Mouse (Mus musculus) embryonic fibroblast, embryonic 13.5 days (primary cell): ENCODE measurements around the gene Chst3. TPM values are rescaled to one million over a fixed set of nuclear protein-coding genes. Genes with fewer than 3 reads are reported as not detected.
"Not testable (repeated sequence)": the region's sequence is repeated elsewhere in the genome, so short reads cannot be mapped to it uniquely, and the experiment has no call there.

ENCODE experiments used
- H3K27ac ChIP-seq: 2 replicates; pipeline ENCODE4 v1.5.1; 2012; ENCODE audit warnings: low read length, control low read depth, inconsistent platforms; ENCODE audit not compliant: insufficient read depth
- H3K4me1 ChIP-seq: 2 replicates; pipeline ENCODE4 v1.6.1; 2011; ENCODE audit warnings: low read length; ENCODE audit not compliant: control insufficient read depth, insufficient read depth
- H3K4me3 ChIP-seq: 2 replicates; pipeline ENCODE4 v1.5.1; 2011; ENCODE audit warnings: mild to moderate bottlenecking, control low read depth, low read length; ENCODE audit not compliant: insufficient read depth
- CTCF ChIP-seq: IDR thresholded peaks from 2 replicates; pipeline ENCODE4 v1.5.1; 2011; ENCODE audit warnings: mild to moderate bottlenecking, control low read depth, low read length, moderate library complexity, borderline replicate concordance; ENCODE audit not compliant: insufficient read depth
- POLR2A ChIP-seq: IDR thresholded peaks from 2 replicates; pipeline ENCODE4 v1.6.1; 2011; ENCODE audit warnings: low read depth, mild to moderate bottlenecking, control low read depth, low read length, moderate library complexity
- polyA plus RNA-seq: library from polyadenylated mRNA; stranded (reverse); fragments of >200 nt; gene quantifications from 2 replicates; pipeline ENCODE4 v1.2.4, GENCODE M21; 2011; ENCODE audit warnings: low read depth; ENCODE audit not compliant: missing spikeins, insufficient read length

The Chst3 gene
- polyA plus RNA-seq, 1 experiment = 0.63 TPM

GRCm38 (mm10) chr10:60174506-60174905, 44.6 kb downstream of the Chst3 start:
- no peak for TF ChIP-seq POLR2A
- TF ChIP-seq CTCF = no peak
- H3K4me3 ChIP-seq = no peak overlapping the region
- H3K4me1 ChIP-seq = no peaks in the 10 kb centered on the region
- H3K27ac ChIP-seq = no peak overlapping the region

GRCm38 (mm10) chr10:60173035-60173434, 46.0 kb downstream of the Chst3 start:
- TF ChIP-seq POLR2A (no peak), CTCF (no peak)
- no peaks in the 10 kb centered on the region for H3K4me1 ChIP-seq
- H3K27ac ChIP-seq = no peak overlapping the region
- no peak overlapping the region for H3K4me3 ChIP-seq

GRCm38 (mm10) chr10:60172306-60172705, 46.8 kb downstream of the Chst3 start:
- no peak overlapping the region for H3K27ac ChIP-seq
- H3K4me1 ChIP-seq = no peaks in the 10 kb centered on the region
- no peak for TF ChIP-seq CTCF
- TF ChIP-seq POLR2A = no peak
- no peak overlapping the region for H3K4me3 ChIP-seq

- Histone ChIP-seq H3K4me1 (no peaks in the 10 kb centered on the region), H3K4me3 (no peak overlapping the region), H3K27ac (no peak overlapping the region)
- no peak for TF ChIP-seq POLR2A
- no peak for TF ChIP-seq CTCF
These were observed 47.7 kb downstream of the Chst3 start for GRCm38 (mm10) chr10:60171368-60171767.

- TF ChIP-seq POLR2A = no peak
- TF ChIP-seq CTCF = no peak
- no peak overlapping the region for H3K27ac ChIP-seq
- no peaks in the 10 kb centered on the region for H3K4me1 ChIP-seq
- H3K4me3 ChIP-seq = no peak overlapping the region
These were observed 48.6 kb downstream of the Chst3 start for GRCm38 (mm10) chr10:60170326-60171089.

- H3K4me1 ChIP-seq = no peaks in the 10 kb centered on the region
- TF ChIP-seq POLR2A (no peak), CTCF (no peak)
- no peak overlapping the region for H3K4me3 ChIP-seq
- H3K27ac ChIP-seq = no peak overlapping the region
These were observed 50.1 kb downstream of the Chst3 start for GRCm38 (mm10) chr10:60168960-60169359.

GRCm38 (mm10) chr10:60168306-60168705, 50.8 kb downstream of the Chst3 start:
- Histone ChIP-seq H3K27ac (no peak overlapping the region), H3K4me3 (no peak overlapping the region), H3K4me1 (no peaks in the 10 kb centered on the region)
- TF ChIP-seq POLR2A (no peak), CTCF (no peak)

GRCm38 (mm10) chr10:60166068-60166467, 53.0 kb downstream of the Chst3 start:
- Histone ChIP-seq H3K4me1 (no peaks in the 10 kb centered on the region), H3K4me3 (no peak overlapping the region), H3K27ac (no peak overlapping the region)
- TF ChIP-seq CTCF (no peak), POLR2A (no peak)

GRCm38 (mm10) chr10:60164869-60165268, 54.2 kb downstream of the Chst3 start:
- Histone ChIP-seq H3K4me3 (no peak overlapping the region), H3K27ac (no peak overlapping the region), H3K4me1 (no peaks in the 10 kb centered on the region)
- no peak for TF ChIP-seq POLR2A
- TF ChIP-seq CTCF = no peak

GRCm38 (mm10) chr10:60162973-60163255, 56.1 kb downstream of the Chst3 start:
- Histone ChIP-seq H3K27ac (no peak overlapping the region), H3K4me1 (no peaks in the 10 kb centered on the region), H3K4me3 (no peak overlapping the region)
- TF ChIP-seq CTCF = no peak
- TF ChIP-seq POLR2A = no peak

- H3K27ac ChIP-seq, H3K4me3 ChIP-seq, H3K4me1 ChIP-seq: not testable (repeated sequence)
These were observed 56.7 kb downstream of the Chst3 start for GRCm38 (mm10) chr10:60162184-60162972.

- H3K4me1 ChIP-seq, H3K4me3 ChIP-seq: not testable (repeated sequence)
These were observed 57.7 kb downstream of the Chst3 start for GRCm38 (mm10) chr10:60161397-60161796.

More at GRCm38 (mm10) chr10:60161397-60161796, 57.7 kb downstream of the Chst3 start:
- not testable (repeated sequence) for H3K27ac ChIP-seq
